Mouse (Mus musculus) c-Kit-positive CD71-positive TER-119-negative erythroid progenitor cells, embryonic 14.5 days (primary cell): ENCODE measurements around the gene Rpusd1.

Source experiments
- DNase-seq: peaks from one replicate; pipeline ENCODE4 v3.0.0-alpha.2; 2013; ENCODE audit warnings: low read depth

Rpusd1 gene

GRCm38 (mm10) chr17:25727265-25728008, at the start of gene Rpusd1, which contains the start of gene Chtf18:
TSS of gene Rpusd1 (plus strand) at chr17:25727670.
TSS of gene Chtf18 (minus strand) at chr17:25727419.
- DNase-seq, result peak; percentile 100

- no peak for DNase-seq
These were observed 49.5 kb upstream of the Rpusd1 start for GRCm38 (mm10) chr17:25677969-25678368.

GRCm38 (mm10) chr17:25679818-25680217, 47.7 kb upstream of the Rpusd1 start:
- DNase-seq, result no peak

- DNase-seq, result no peak
These were observed 45.8 kb upstream of the Rpusd1 start for GRCm38 (mm10) chr17:25681636-25682035.

- no peak for DNase-seq
These were observed 41.1 kb upstream of the Rpusd1 start for GRCm38 (mm10) chr17:25686323-25686722.

GRCm38 (mm10) chr17:25688922-25689321, 38.5 kb upstream of the Rpusd1 start:
- DNase-seq, result no peak

GRCm38 (mm10) chr17:25696263-25696662, 31.2 kb upstream of the Rpusd1 start:
- no peak for DNase-seq

GRCm38 (mm10) chr17:25698446-25698845, 29.0 kb upstream of the Rpusd1 start:
- peak; percentile 65 for DNase-seq

- DNase-seq, result no peak
These were observed 26.5 kb upstream of the Rpusd1 start for GRCm38 (mm10) chr17:25700863-25701496.

- no peak for DNase-seq
These were observed 17.5 kb upstream of the Rpusd1 start for GRCm38 (mm10) chr17:25709994-25710393.

- no peak for DNase-seq
These were observed 16.3 kb upstream of the Rpusd1 start for GRCm38 (mm10) chr17:25711136-25711535.

GRCm38 (mm10) chr17:25715627-25716026, 11.8 kb upstream of the Rpusd1 start:
- DNase-seq, result no peak

- DNase-seq, result no peak
These were observed 11.3 kb upstream of the Rpusd1 start for GRCm38 (mm10) chr17:25716130-25716529.

- DNase-seq, result no peak
These were observed 10.5 kb upstream of the Rpusd1 start, which contains the start of gene Gng13 for GRCm38 (mm10) chr17:25716711-25717637. TSS of gene Gng13 (plus strand) at chr17:25717171.

GRCm38 (mm10) chr17:25717691-25718090, 9.8 kb upstream of the Rpusd1 start:
- no peak for DNase-seq

- no peak for DNase-seq
These were observed 6.0 kb upstream of the Rpusd1 start for GRCm38 (mm10) chr17:25721476-25721875.

GRCm38 (mm10) chr17:25723470-25723869, 4.0 kb upstream of the Rpusd1 start:
- DNase-seq, result no peak

- DNase-seq, result no peak
These were observed 3.6 kb upstream of the Rpusd1 start for GRCm38 (mm10) chr17:25723919-25724318.

GRCm38 (mm10) chr17:25725264-25725663, 2.2 kb upstream of the Rpusd1 start:
- DNase-seq, result no peak

GRCm38 (mm10) chr17:25728009-25728270, 470 bp downstream of the Rpusd1 start:
- DNase-seq, result no peak

- peak; percentile 81 for DNase-seq
These were observed 4.6 kb downstream of the Rpusd1 start for GRCm38 (mm10) chr17:25732082-25732481.

GRCm38 (mm10) chr17:25735246-25735645, 7.8 kb downstream of the Rpusd1 start:
- no peak for DNase-seq

GRCm38 (mm10) chr17:25735745-25736144, 8.3 kb downstream of the Rpusd1 start, which contains the start of gene Mslnl:
TSS of gene Mslnl (plus strand) at chr17:25736042.
- DNase-seq, result no peak
